Mouse (Mus musculus): Measurements from ENCODE around the gene Sec14l4. TPM values are rescaled to one million over a fixed set of nuclear protein-coding genes. Genes with fewer than 3 reads are reported as not detected.

Gene Sec14l4
- polyA plus RNA-seq, 1 experiment from 2014 or later = 0.67 TPM

DNA sequence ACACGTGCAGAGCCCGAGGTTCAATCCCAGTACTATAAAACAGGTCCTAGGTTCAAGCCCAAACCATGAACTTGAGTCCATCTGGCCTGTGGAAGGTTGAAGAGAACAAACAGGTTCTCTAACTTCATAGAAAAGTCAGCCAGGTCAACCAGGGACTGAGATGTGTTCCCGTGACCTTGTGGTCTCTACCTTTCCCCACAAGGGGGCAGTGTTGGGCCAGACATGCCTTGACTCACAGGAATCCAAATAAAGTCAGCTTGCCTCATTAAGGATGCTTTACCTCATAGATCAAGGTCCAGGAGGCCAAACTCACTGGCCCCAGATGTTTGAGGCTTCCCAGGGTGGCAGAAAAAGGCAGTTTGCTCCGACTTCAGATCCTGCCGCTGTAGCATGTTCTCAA is 22.3 kb downstream of the Sec14l4 start:
- ATAC-seq (ENCODE audit: insufficient number of reproducible peaks, low FRiP score, low TSS enrichment, low read depth) = no peak
- H3K4me2 ChIP-seq = no peak overlapping the region
- WGBS = 21% methylated on average over 5 of the region's 5 CpGs

GRCm38 (mm10) chr11:4060866-4061575 is 29.8 kb downstream of the Sec14l4 start:
- Histone ChIP-seq H3K9me3 (no peaks in the 10 kb centered on the region), H3K4me2 (no peak overlapping the region), H3K36me3 (no peaks in the 10 kb centered on the region), H3K27me3 (no peaks in the 10 kb centered on the region; the same call in 1 of the 2 replicates), H3K9ac (no peak overlapping the region), H3K27ac (no peak overlapping the region), H3K4me3 (no peak overlapping the region), H3K4me1 (no peaks in the 10 kb centered on the region)
- ATAC-seq (ENCODE audit: insufficient number of reproducible peaks, low FRiP score, low TSS enrichment, low read depth) = no peak
- 73% methylated on average over 5 of the region's 5 CpGs for WGBS

More for the DNA sequence above, 22.3 kb downstream of the Sec14l4 start:
- Histone ChIP-seq H3K27ac (no peak overlapping the region), H3K4me1 (no peaks in the 10 kb centered on the region), H3K9ac (no peak overlapping the region), H3K36me3 (no peaks in the 10 kb centered on the region), H3K27me3 (no peaks in the 10 kb centered on the region), H3K9me3 (no peaks in the 10 kb centered on the region), H3K4me3 (no peak overlapping the region)

DNA sequence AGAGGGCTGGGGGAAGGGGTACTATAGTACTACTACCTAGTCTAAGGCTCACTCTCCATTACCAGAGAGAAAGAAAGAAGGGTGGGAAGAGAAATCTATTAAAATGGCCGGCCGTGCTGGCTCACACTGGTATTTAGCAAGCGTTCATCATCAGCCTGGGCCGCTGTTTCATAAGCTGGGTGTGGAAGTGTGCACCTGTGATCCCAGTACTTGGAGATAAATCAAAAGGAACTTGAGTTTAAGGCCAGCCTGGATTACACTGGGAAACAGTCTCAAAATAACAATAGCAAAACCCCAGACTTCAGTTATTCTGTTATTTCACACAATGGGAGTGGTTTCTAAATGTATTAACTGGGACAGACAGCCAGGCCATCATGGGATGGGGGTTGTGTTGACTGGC is 31.3 kb downstream of the Sec14l4 start:
- 80% methylated on average over 4 of the region's 4 CpGs for WGBS
- Histone ChIP-seq H3K27ac (no peak overlapping the region), H3K4me3 (no peak overlapping the region), H3K36me3 (no peaks in the 10 kb centered on the region), H3K4me1 (no peaks in the 10 kb centered on the region), H3K4me2 (no peak overlapping the region), H3K9ac (no peak overlapping the region), H3K9me3 (no peaks in the 10 kb centered on the region), H3K27me3 (no peaks in the 10 kb centered on the region; the same call in 1 of the 2 replicates)
- no peak for ATAC-seq (ENCODE audit: insufficient number of reproducible peaks, low FRiP score, low TSS enrichment, low read depth)

GRCm38 (mm10) chr11:4062981-4063380 is 31.7 kb downstream of the Sec14l4 start:
- no peaks in the 10 kb centered on the region for H3K4me1 ChIP-seq
- H3K36me3 ChIP-seq = no peaks in the 10 kb centered on the region
- WGBS = 26% methylated on average over 6 of the region's 6 CpGs
- no peak overlapping the region for H3K27ac ChIP-seq
- H3K4me3 ChIP-seq = no peak overlapping the region
- H3K9me3 ChIP-seq = no peaks in the 10 kb centered on the region
- H3K27me3 ChIP-seq = no peaks in the 10 kb centered on the region; the same call in 1 of the 2 replicates
- H3K4me2 ChIP-seq = no peak overlapping the region
- H3K9ac ChIP-seq = no peak overlapping the region
- ATAC-seq (ENCODE audit: insufficient number of reproducible peaks, low FRiP score, low TSS enrichment, low read depth) = no peak

DNA sequence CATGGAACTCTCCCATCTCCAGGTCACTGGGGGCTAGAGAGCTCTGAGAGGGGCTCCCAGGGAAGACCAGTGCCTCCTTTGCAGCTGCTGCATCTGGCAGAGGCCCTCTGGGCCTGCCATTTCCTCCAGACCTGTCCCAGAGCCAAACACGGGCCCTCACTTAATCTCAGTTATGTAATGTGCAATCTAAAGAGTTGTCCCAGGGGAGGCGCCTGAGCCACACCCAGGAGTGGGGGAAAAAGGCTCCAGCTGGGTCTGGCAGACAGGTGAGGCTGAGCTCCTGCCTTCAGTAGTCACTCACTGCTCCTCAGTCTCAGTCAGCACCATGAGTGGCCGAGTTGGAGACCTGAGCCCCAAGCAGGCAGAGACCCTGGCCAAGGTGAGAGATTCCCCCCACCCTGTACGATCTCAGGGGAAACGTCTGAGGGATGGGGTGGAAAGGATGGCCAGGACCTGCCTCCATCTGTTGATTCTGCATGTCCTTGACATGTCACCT is 33.4 kb downstream of the Sec14l4 start, which contains the start of gene Sec14l3:
Gene Sec14l3 (plus strand): TSS at position 215 of the 496 bp plus-strand sequence.
- ATAC-seq (ENCODE audit: insufficient number of reproducible peaks, low FRiP score, low TSS enrichment, low read depth) = no peak
- Histone ChIP-seq H3K27me3 (no peaks in the 10 kb centered on the region; the same call in 1 of the 2 replicates), H3K4me2 (no peak within 1 kb of the TSS), H3K4me1 (no peaks in the 10 kb centered on the region), H3K27ac (no peak within 1 kb of the TSS), H3K4me3 (no peak within 1 kb of the TSS), H3K36me3 (no peaks in the 10 kb centered on the region), H3K9ac (no peak within 1 kb of the TSS), H3K9me3 (no peaks in the 10 kb centered on the region)
- WGBS = 55% methylated on average over 5 of the region's 5 CpGs

DNA sequence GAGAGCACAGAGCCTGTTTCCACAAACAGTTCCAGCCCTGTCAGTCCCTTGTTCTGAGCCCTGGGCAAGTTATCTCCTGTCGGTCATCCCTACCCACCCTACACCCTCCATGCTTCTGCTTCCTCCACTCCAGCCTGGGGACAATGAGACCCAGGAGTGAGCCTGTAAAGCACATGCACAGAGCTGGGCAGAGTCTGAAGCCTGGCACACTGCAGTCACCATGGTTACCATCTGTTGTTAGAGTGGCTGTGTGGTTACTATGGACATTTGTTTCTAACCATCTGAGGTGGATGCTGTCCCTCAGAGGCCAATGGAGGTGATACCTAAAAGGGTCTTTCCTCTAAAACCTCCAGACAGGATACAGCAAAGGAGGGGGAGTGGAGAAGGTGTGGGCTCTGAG is 38.4 kb downstream of the Sec14l4 start:
- H3K4me2 ChIP-seq = no peak overlapping the region
- no peaks in the 10 kb centered on the region for H3K9me3 ChIP-seq
- H3K27ac ChIP-seq = no peak overlapping the region
- 80% methylated on average over 1 of the region's 1 CpGs for WGBS
- no peaks in the 10 kb centered on the region for H3K4me1 ChIP-seq
- ATAC-seq (ENCODE audit: insufficient number of reproducible peaks, low FRiP score, low TSS enrichment, low read depth) = no peak
- H3K27me3 ChIP-seq = no peaks in the 10 kb centered on the region; the same call in 1 of the 2 replicates
- no peak overlapping the region for H3K9ac ChIP-seq
- H3K36me3 ChIP-seq = no peaks in the 10 kb centered on the region
- no peak overlapping the region for H3K4me3 ChIP-seq

DNA sequence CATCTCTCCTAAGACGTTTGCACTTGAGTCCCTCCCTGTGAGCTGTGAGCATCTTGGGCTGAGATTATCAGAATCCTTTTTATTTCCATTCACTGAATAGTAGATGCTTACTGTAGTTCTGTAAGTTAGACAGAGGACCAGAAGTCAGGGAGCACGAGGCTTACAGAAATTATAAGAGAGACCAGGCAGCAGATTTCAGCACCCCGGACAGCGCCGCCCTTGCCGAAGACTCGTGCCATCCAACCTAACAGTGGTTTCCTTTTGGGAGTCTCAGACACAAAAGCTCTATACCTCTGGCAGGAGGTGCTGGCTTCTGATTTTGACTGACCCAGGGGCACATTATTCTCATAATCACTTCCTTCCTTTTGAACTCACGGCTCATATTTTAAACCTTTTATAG is 45.4 kb downstream of the Sec14l4 start:
- Histone ChIP-seq H3K27me3 (no peaks in the 10 kb centered on the region; the same call in 1 of the 2 replicates), H3K27ac (no peak overlapping the region), H3K36me3 (no peaks in the 10 kb centered on the region), H3K9me3 (no peaks in the 10 kb centered on the region), H3K9ac (no peak overlapping the region), H3K4me2 (no peak overlapping the region), H3K4me1 (no peaks in the 10 kb centered on the region), H3K4me3 (no peak overlapping the region)
- ATAC-seq (ENCODE audit: insufficient number of reproducible peaks, low FRiP score, low TSS enrichment, low read depth) = no peak
- WGBS = 12% methylated on average over 8 of the region's 8 CpGs

GRCm38 (mm10) chr11:4078267-4078933 is 47.1 kb downstream of the Sec14l4 start:
- WGBS = 80% methylated on average over 7 of the region's 7 CpGs
- Histone ChIP-seq H3K4me3 (no peak overlapping the region), H3K4me1 (no peaks in the 10 kb centered on the region), H3K27ac (no peak overlapping the region), H3K9ac (no peak overlapping the region), H3K9me3 (no peaks in the 10 kb centered on the region), H3K27me3 (no peaks in the 10 kb centered on the region; the same call in 1 of the 2 replicates), H3K4me2 (no peak overlapping the region), H3K36me3 (no peaks in the 10 kb centered on the region)
- ATAC-seq (ENCODE audit: insufficient number of reproducible peaks, low FRiP score, low TSS enrichment, low read depth) = no peak

DNA sequence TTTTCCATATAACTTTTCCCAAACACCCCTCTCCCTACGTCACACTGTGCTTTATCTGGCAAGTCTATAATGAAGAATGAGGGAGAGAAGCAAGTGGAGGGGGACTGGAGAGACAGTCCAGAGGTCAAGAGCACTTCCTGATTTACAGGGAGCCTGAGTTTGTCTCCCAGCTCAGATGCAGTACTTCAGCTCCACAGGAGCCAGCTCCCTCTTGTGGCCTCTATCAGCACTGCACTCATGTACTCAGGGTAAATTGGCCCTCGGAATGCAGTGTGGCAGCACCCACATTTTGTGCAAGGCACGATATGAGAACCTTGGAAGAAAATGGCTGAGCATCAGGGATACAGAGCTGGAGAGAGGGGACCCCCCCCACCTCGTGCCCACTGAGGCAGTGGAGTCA is 49.0 kb downstream of the Sec14l4 start:
- Histone ChIP-seq H3K27me3 (no peaks in the 10 kb centered on the region), H3K4me3 (no peak overlapping the region), H3K4me2 (no peak overlapping the region), H3K4me1 (no peaks in the 10 kb centered on the region), H3K27ac (no peak overlapping the region), H3K9ac (no peak overlapping the region), H3K36me3 (no peaks in the 10 kb centered on the region), H3K9me3 (no peaks in the 10 kb centered on the region)
- ATAC-seq (ENCODE audit: insufficient number of reproducible peaks, low FRiP score, low TSS enrichment, low read depth) = no peak
- 5% methylated on average over 4 of the region's 4 CpGs for WGBS

GRCm38 (mm10) chr11:4083316-4084078 is 52.2 kb downstream of the Sec14l4 start:
- Histone ChIP-seq H3K4me1 (no peaks in the 10 kb centered on the region), H3K27me3 (no peaks in the 10 kb centered on the region), H3K4me3 (no peak overlapping the region), H3K4me2 (no peak overlapping the region), H3K9me3 (no peaks in the 10 kb centered on the region), H3K36me3 (no peaks in the 10 kb centered on the region), H3K27ac (no peak overlapping the region), H3K9ac (no peak overlapping the region)
- WGBS = 28% methylated on average over 5 of the region's 5 CpGs
- ATAC-seq (ENCODE audit: insufficient number of reproducible peaks, low FRiP score, low TSS enrichment, low read depth) = no peak

GRCm38 (mm10) chr11:4086246-4086645 is 55.0 kb downstream of the Sec14l4 start:
- Histone ChIP-seq H3K27ac (no peak overlapping the region), H3K36me3 (peaks cover 3% of the 10 kb centered on the region; the same call in 1 of the 2 replicates), H3K27me3 (no peaks in the 10 kb centered on the region), H3K4me1 (no peaks in the 10 kb centered on the region), H3K9me3 (no peaks in the 10 kb centered on the region), H3K4me3 (no peak overlapping the region), H3K4me2 (no peak overlapping the region), H3K9ac (no peak overlapping the region)
- ATAC-seq (ENCODE audit: insufficient number of reproducible peaks, low FRiP score, low TSS enrichment, low read depth) = no peak
- 49% methylated on average over 1 of the region's 1 CpGs for WGBS
